ENCODE assay signal across 9 mouse cellular contexts in the genomic region with DNA sequence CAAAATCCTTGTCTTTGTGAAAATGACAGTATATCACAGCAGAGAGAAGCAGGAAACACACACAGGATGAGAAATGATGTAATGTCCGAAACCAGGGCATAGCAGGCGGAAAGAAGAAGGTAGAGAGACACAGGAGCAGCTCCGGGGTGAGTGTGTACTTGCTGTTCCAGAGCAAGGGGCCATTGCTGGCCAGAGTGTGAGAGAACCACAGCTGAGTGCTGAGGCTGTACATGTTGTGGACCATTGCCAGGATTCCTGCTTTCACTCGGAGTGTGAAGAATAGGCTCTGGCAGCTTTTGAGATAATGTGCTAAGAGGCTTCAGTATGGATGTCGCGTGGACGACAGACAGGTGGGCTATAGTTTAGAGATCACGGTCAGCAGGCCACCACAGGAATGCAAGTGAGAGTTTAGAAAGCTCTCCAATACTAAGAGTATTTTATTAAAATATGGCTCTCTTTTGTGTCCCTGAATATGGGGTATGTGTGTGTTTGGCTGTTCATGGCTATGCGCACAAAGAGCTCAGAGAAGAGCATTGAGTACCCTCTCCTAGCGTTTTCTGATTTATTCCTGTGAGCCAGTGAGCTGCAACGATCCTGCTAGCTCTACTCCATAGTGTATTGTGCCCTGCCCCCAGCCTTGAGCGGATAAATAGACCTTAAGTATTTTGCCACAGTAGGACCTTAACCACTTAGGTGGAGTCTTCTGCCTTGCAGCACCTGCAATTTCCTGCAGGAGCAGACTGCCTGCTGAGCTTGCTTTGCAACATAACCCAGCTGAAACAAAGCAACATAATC.
DNase-seq lines count a peak whose midpoint lies in the region; ATAC-seq and TF ChIP-seq lines count a peak whose summit lies in the region.
"Had no signal": no experiment of that assay in that cellular context is flagged by ENCODE, and none has a peak within 500 bp of the region (broad histone marks: within the 10 kb centered on the region; RNA-seq: fewer than 3 reads in every experiment).

No protein-coding gene starts in this region.

- intact Hi-C loops in left cerebral cortex, postnatal 4 days (cut with DNase I), result no loop called here
- intact Hi-C loops in left cerebral cortex, postnatal 36 days (cut with DNase I), result no loop called here

- WGBS in heart, embryonic 11.5 days (ENCODE audit: insufficient replicate concordance), result 38% methylated on average over 12 of the region's 12 CpGs
- WGBS in midbrain, postnatal 0 days, result 59% methylated on average over 12 of the region's 12 CpGs
- whole genome bisulfite sequencing in kidney, embryonic 14.5 days, result 71% methylated on average over 12 of the region's 12 CpGs

- H3K4me1 ChIP-seq in heart, embryonic 11.5 days (ENCODE audit: control insufficient read depth, insufficient read depth, low read length), result peaks cover 9% of the 10 kb centered on the region
- H3K4me1 ChIP-seq in midbrain, postnatal 0 days (ENCODE audit: insufficient read depth, low read length), result no peaks in the 10 kb centered on the region
- no peaks in the 10 kb centered on the region for H3K4me1 ChIP-seq in kidney, embryonic 14.5 days (ENCODE audit: control insufficient read depth, insufficient read depth, low read length)
- H3K4me1 ChIP-seq: limb, embryonic 12.5 days had no signal

- H3K9me3 ChIP-seq in heart, embryonic 11.5 days (replicated peaks; ENCODE audit: control insufficient read depth, low read length), result no peaks in the 10 kb centered on the region
- no peaks in the 10 kb centered on the region for H3K9me3 ChIP-seq in midbrain, postnatal 0 days (ENCODE audit: low read length)
- H3K9me3 ChIP-seq in kidney, embryonic 14.5 days (ENCODE audit: control insufficient read depth, low read length), result no peaks in the 10 kb centered on the region
- H3K9me3 ChIP-seq: limb, embryonic 12.5 days had no signal

- DNase-seq in left cerebral cortex, postnatal 4 days, result peak; percentile 64
- DNase-seq in left cerebral cortex, postnatal 36 days (ENCODE audit: low spot score in 2 of 2), result no peak
- peak; percentile 2 for DNase-seq in cerebellum, adult 8-10 months
- DNase-seq in midbrain, postnatal 0 days (ENCODE audit: low spot score), result peak; percentile 79
- DNase-seq in adrenal gland, adult 8-10 months, result no peak
- no peak for DNase-seq in gastrocnemius, postnatal 25 days

- H3K9ac ChIP-seq in heart, embryonic 11.5 days (ENCODE audit: low read depth, low read length), result no peak overlapping the region
- H3K9ac ChIP-seq in midbrain, postnatal 0 days (replicated peaks; ENCODE audit: low read length, poor library complexity, severe bottlenecking), result no peak overlapping the region
- no peak overlapping the region for H3K9ac ChIP-seq in kidney, embryonic 14.5 days (ENCODE audit: low read depth, low read length)
- H3K9ac ChIP-seq: limb, embryonic 12.5 days had no signal

- no peaks in the 10 kb centered on the region for H3K27me3 ChIP-seq in heart, embryonic 11.5 days (ENCODE audit: control insufficient read depth, insufficient read depth, low read length)
- no peaks in the 10 kb centered on the region for H3K27me3 ChIP-seq in midbrain, postnatal 0 days (ENCODE audit: insufficient read depth, low read length)
- no peaks in the 10 kb centered on the region for H3K27me3 ChIP-seq in kidney, embryonic 14.5 days (ENCODE audit: control insufficient read depth, insufficient read depth, low read length)
- H3K27me3 ChIP-seq: limb, embryonic 12.5 days had no signal

- H3K36me3 ChIP-seq in heart, embryonic 11.5 days (ENCODE audit: control insufficient read depth, insufficient read depth, low read length), result no peaks in the 10 kb centered on the region
- no peaks in the 10 kb centered on the region for H3K36me3 ChIP-seq in midbrain, postnatal 0 days (ENCODE audit: insufficient read depth, low read length)
- no peaks in the 10 kb centered on the region for H3K36me3 ChIP-seq in kidney, embryonic 14.5 days (ENCODE audit: control insufficient read depth, insufficient read depth, low read length)
- H3K36me3 ChIP-seq: limb, embryonic 12.5 days had no signal

- peak overlapping the region; percentile 84 for H3K27ac ChIP-seq in heart, embryonic 11.5 days (ENCODE audit: low read depth, low read length)
- peak overlapping the region; percentile 32; the same call in 1 of the 2 replicates for H3K27ac ChIP-seq in midbrain, postnatal 0 days (ENCODE audit: low read depth, low read length)
- H3K27ac ChIP-seq in kidney, embryonic 14.5 days (ENCODE audit: low read depth, low read length), result no peak overlapping the region
- H3K27ac ChIP-seq: limb, embryonic 12.5 days had no signal

- no peak overlapping the region for H3K4me3 ChIP-seq in heart, embryonic 11.5 days (ENCODE audit: low read depth, low read length)
- no peak overlapping the region for H3K4me3 ChIP-seq in midbrain, postnatal 0 days (ENCODE audit: low read depth, low read length)
- H3K4me3 ChIP-seq in kidney, embryonic 14.5 days (ENCODE audit: low read length), result no peak overlapping the region
- H3K4me3 ChIP-seq: limb, embryonic 12.5 days had no signal

- H3K4me2 ChIP-seq in heart, embryonic 11.5 days, result peak overlapping the region; percentile 39
- H3K4me2 ChIP-seq in midbrain, postnatal 0 days (ENCODE audit: low read depth, low read length, poor library complexity, severe bottlenecking), result no peak overlapping the region
- no peak overlapping the region for H3K4me2 ChIP-seq in kidney, embryonic 14.5 days (replicated peaks; ENCODE audit: low read depth, low read length)
- H3K4me2 ChIP-seq: limb, embryonic 12.5 days had no signal

- ATAC-seq in heart, embryonic 11.5 days (replicated peaks; ENCODE audit: insufficient number of reproducible peaks, low FRiP score, low TSS enrichment), result peak; percentile 81
- peak; percentile 69; the same call in 1 of the 2 replicates for ATAC-seq in midbrain, postnatal 0 days (ENCODE audit: low FRiP score)
- ATAC-seq in kidney, embryonic 14.5 days (ENCODE audit: low FRiP score, low TSS enrichment), result no peak

- TF ChIP-seq CTCF in midbrain, postnatal 0 days (IDR thresholded peaks at IDR 0.05), result no peak

Comparison
In these comparisons a context has a peak if more than half of its experiments do, and no peak if none do; other contexts are left out.
1. DNase-seq: peak in left cerebral cortex, postnatal 4 days (single experiment), cerebellum, adult 8-10 months (single experiment) and midbrain, postnatal 0 days (single experiment); none in left cerebral cortex, postnatal 36 days (0 of 2), adrenal gland, adult 8-10 months (single experiment) and gastrocnemius, postnatal 25 days (single experiment).